8 mouse cellular contexts compared by ENCODE assay signal in the genomic region with DNA sequence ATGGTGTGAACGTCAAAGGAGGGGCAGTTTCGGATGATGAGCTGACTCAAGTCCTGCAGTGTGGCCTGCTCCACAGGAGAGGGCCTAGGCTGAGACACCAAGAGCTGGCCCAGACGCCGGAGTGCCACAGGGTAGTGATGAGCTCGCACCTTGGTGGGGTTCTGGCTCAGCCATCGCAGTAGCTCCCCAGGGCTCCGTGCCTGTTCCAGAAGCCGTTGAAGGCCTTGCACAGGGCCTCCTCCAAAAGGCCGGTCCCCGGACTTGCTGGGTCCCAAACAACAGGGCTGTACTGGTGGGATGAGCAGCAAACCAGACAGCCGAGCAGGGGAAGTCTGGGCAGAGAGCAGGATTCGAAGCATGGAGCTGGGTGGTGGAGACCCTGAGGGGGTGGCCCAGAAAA. TPM values are rescaled to one million over a fixed set of nuclear protein-coding genes. Genes with fewer than 3 reads are reported as not detected.
DNase-seq lines count a peak whose midpoint lies in the region; ATAC-seq and TF ChIP-seq lines count a peak whose summit lies in the region.

No protein-coding gene starts in this region.

- H3K4me1 ChIP-seq in heart, embryonic 12.5 days (replicated peaks), result peaks cover 22% of the 10 kb centered on the region
- H3K4me1 ChIP-seq in forebrain, postnatal 0 days (ENCODE audit: insufficient read depth), result peaks cover 16% of the 10 kb centered on the region

- peaks cover 54% of the 10 kb centered on the region for H3K36me3 ChIP-seq in heart, embryonic 12.5 days
- H3K36me3 ChIP-seq in forebrain, postnatal 0 days (ENCODE audit: insufficient read depth), result peaks cover 33% of the 10 kb centered on the region
- peaks cover 31% of the 10 kb centered on the region for H3K36me3 ChIP-seq in macrophage (ENCODE audit: inconsistent target)

- intact Hi-C loops in heart, postnatal 25 days (cut with DNase I), result loop anchor here (2.0 kb wide), 1 partner anchor 17 kb away; no protein-coding TSS in a partner anchor

- no peaks in the 10 kb centered on the region for H3K9me3 ChIP-seq in heart, embryonic 12.5 days (replicated peaks)
- no peaks in the 10 kb centered on the region for H3K9me3 ChIP-seq in forebrain, postnatal 0 days (ENCODE audit: low read length)

- H3K4me3 ChIP-seq in heart, embryonic 12.5 days, result peak overlapping the region; percentile 92
- peak overlapping the region; percentile 87; the same call in 1 of the 2 replicates for H3K4me3 ChIP-seq in forebrain, postnatal 0 days (ENCODE audit: low read depth, low read length)
- peak overlapping the region; percentile 50 for H3K4me3 ChIP-seq in macrophage (ENCODE audit: inconsistent target)

- peak overlapping the region; percentile 99 for H3K9ac ChIP-seq in heart, embryonic 12.5 days
- peak overlapping the region; percentile 98; the same call in 1 of the 2 replicates for H3K9ac ChIP-seq in forebrain, postnatal 0 days

- no peak for DNase-seq in heart, postnatal 25 days (ENCODE audit: low spot score)
- peak; percentile 30 for DNase-seq in MN1 (ENCODE audit: low spot score)
- no peak for DNase-seq in forebrain, postnatal 0 days
- DNase-seq in urinary bladder, adult 18-20 months (ENCODE audit: low spot score in 2 of 2), result no peak
- no peak for DNase-seq in right cerebral cortex, adult 2 months (ENCODE audit: low spot score in 2 of 2)
- DNase-seq in thymus, postnatal 25 days, result no peak

- WGBS in heart, embryonic 12.5 days, result 82% methylated on average over 12 of the region's 12 CpGs
- WGBS in forebrain, postnatal 0 days, result 83% methylated on average over 12 of the region's 12 CpGs
- WGBS in macrophage (ENCODE audit: missing documents), result 97% methylated on average over 12 of the region's 12 CpGs

- H3K79me2 ChIP-seq in macrophage (ENCODE audit: inconsistent target), result peaks cover 10% of the 10 kb centered on the region

- ATAC-seq in heart, embryonic 12.5 days (ENCODE audit: insufficient number of reproducible peaks, low FRiP score), result no peak
- ATAC-seq in forebrain, postnatal 0 days, result no peak

- H3K27ac ChIP-seq in heart, embryonic 12.5 days (ENCODE audit: poor library complexity, severe bottlenecking), result no peak overlapping the region; the same call in 1 of the 2 replicates
- no peak overlapping the region for H3K27ac ChIP-seq in forebrain, postnatal 0 days (ENCODE audit: low read depth, low read length)
- H3K27ac ChIP-seq in macrophage, result no peak overlapping the region

- peak overlapping the region; percentile 92 for H3K4me2 ChIP-seq in heart, embryonic 12.5 days
- H3K4me2 ChIP-seq in forebrain, postnatal 0 days (ENCODE audit: low read depth), result peak overlapping the region; percentile 97

- H3K27me3 ChIP-seq in heart, embryonic 12.5 days (replicated peaks), result no peaks in the 10 kb centered on the region
- H3K27me3 ChIP-seq in forebrain, postnatal 0 days (ENCODE audit: insufficient read depth, low read length), result no peaks in the 10 kb centered on the region

- TF ChIP-seq CTCF in forebrain, postnatal 0 days (IDR thresholded peaks at IDR 0.05; ENCODE audit: low read depth), result no peak

RNA-seq across cellular contexts. Expression of a gene that starts 1.2 kb away (rescaled TPM):
- polyA plus RNA-seq in heart, embryonic 12.5 days (2016; fragmentation: Nextera tagmentation; extraction: Ambion mirVana), result 172 and 175 TPM in 2 replicates
- total RNA-seq in heart, postnatal 25 days (2021), result 100 to 1,000 TPM; 275 to 314 TPM
- 87.0 and 132 TPM in 2 replicates for total RNA-seq in forebrain, postnatal 0 days (2014; rRNA removed)
- 88.7 and 91.9 TPM in 2 replicates for polyA plus RNA-seq in forebrain, postnatal 0 days (2015; fragmentation: Nextera tagmentation; extraction: Ambion mirVana)
- 100 to 1,000 TPM in 14 of 26 experiments, 10 to 100 TPM in 12; 50.0 to 163 (median 113) TPM for total RNA-seq in macrophage (2018; cell fraction: chromatin; rRNA removed)
- 10 to 100 TPM; 21.5 to 41.1 (median 31.1) TPM for total RNA-seq in macrophage (2018; cell fraction: cytosol; rRNA removed)
- 100 to 1,000 TPM in 4 of 26 experiments, 10 to 100 TPM in 22; 38.9 to 116 (median 73.8) TPM for total RNA-seq in macrophage (2018; cell fraction: nucleus; rRNA removed)
- 30.5 to 41.6 TPM (median 31.5 TPM) in 3 replicates for polyA plus RNA-seq in macrophage (2018)

RNA-seq across cellular contexts. Expression of a gene that starts 3.7 kb away (rescaled TPM):
- polyA plus RNA-seq in heart, embryonic 12.5 days (2016; fragmentation: Nextera tagmentation; extraction: Ambion mirVana), result 18.9 and 19.7 TPM in 2 replicates
- total RNA-seq in heart, postnatal 25 days (2021), result 10 to 100 TPM in 1 of 2 experiments, 1 to 10 TPM in 1; 9.1 to 12.0 TPM
- 34.3 and 47.2 TPM in 2 replicates for total RNA-seq in forebrain, postnatal 0 days (2014; rRNA removed)
- polyA plus RNA-seq in forebrain, postnatal 0 days (2015; fragmentation: Nextera tagmentation; extraction: Ambion mirVana), result 54.8 and 56.7 TPM in 2 replicates
- total RNA-seq in macrophage (2018; cell fraction: chromatin; rRNA removed), result 1 to 10 TPM in 12 of 26 experiments, under 1 TPM in 4, not detected in 10; 0.63 to 4.0 (median 1.4) TPM
- 10 to 100 TPM in 10 of 26 experiments, 1 to 10 TPM in 16; 3.9 to 13.7 (median 9.5) TPM for total RNA-seq in macrophage (2018; cell fraction: cytosol; rRNA removed)
- 1 to 10 TPM in 25 of 26 experiments, under 1 TPM in 1; 0.98 to 8.8 (median 3.9) TPM for total RNA-seq in macrophage (2018; cell fraction: nucleus; rRNA removed)
- 7.8 to 14.5 TPM (median 12.4 TPM) in 3 replicates for polyA plus RNA-seq in macrophage (2018)

RNA-seq across cellular contexts. Expression of a gene that starts 8.1 kb away (rescaled TPM):
- polyA plus RNA-seq in heart, embryonic 12.5 days (2016; fragmentation: Nextera tagmentation; extraction: Ambion mirVana), result 34.9 and 35.2 TPM in 2 replicates
- 10 to 100 TPM; 80.4 to 80.7 TPM for total RNA-seq in heart, postnatal 25 days (2021)
- total RNA-seq in forebrain, postnatal 0 days (2014; rRNA removed), result 270 and 296 TPM in 2 replicates
- polyA plus RNA-seq in forebrain, postnatal 0 days (2015; fragmentation: Nextera tagmentation; extraction: Ambion mirVana), result 136 and 140 TPM in 2 replicates
- 100 to 1,000 TPM in 5 of 26 experiments, 10 to 100 TPM in 21; 11.4 to 164 (median 72.2) TPM for total RNA-seq in macrophage (2018; cell fraction: chromatin; rRNA removed)
- total RNA-seq in macrophage (2018; cell fraction: cytosol; rRNA removed), result 10 to 100 TPM; 35.1 to 92.7 (median 58.6) TPM
- total RNA-seq in macrophage (2018; cell fraction: nucleus; rRNA removed), result 100 to 1,000 TPM in 4 of 26 experiments, 10 to 100 TPM in 22; 32.2 to 124 (median 62.0) TPM
- 54.8 to 72.0 TPM (median 61.6 TPM) in 3 replicates for polyA plus RNA-seq in macrophage (2018)

RNA-seq across cellular contexts. Expression of a gene that starts 20.3 kb away (rescaled TPM):
- polyA plus RNA-seq in heart, embryonic 12.5 days (2016; fragmentation: Nextera tagmentation; extraction: Ambion mirVana), result 31.1 and 39.4 TPM in 2 replicates
- 10 to 100 TPM; 29.7 to 31.3 TPM for total RNA-seq in heart, postnatal 25 days (2021)
- total RNA-seq in forebrain, postnatal 0 days (2014; rRNA removed), result 21.4 and 31.9 TPM in 2 replicates
- polyA plus RNA-seq in forebrain, postnatal 0 days (2015; fragmentation: Nextera tagmentation; extraction: Ambion mirVana), result 9.7 and 13.9 TPM in 2 replicates
- 100 to 1,000 TPM in 14 of 26 experiments, 10 to 100 TPM in 12; 39.0 to 197 (median 104) TPM for total RNA-seq in macrophage (2018; cell fraction: chromatin; rRNA removed)
- 10 to 100 TPM; 17.3 to 43.5 (median 30.9) TPM for total RNA-seq in macrophage (2018; cell fraction: cytosol; rRNA removed)
- 100 to 1,000 TPM in 4 of 26 experiments, 10 to 100 TPM in 22; 38.0 to 127 (median 68.2) TPM for total RNA-seq in macrophage (2018; cell fraction: nucleus; rRNA removed)
- 21.8 to 34.7 TPM (median 34.2 TPM) in 3 replicates for polyA plus RNA-seq in macrophage (2018)

RNA-seq across cellular contexts. Expression of a gene that starts 20.6 kb away (rescaled TPM):
- 32.0 and 35.9 TPM in 2 replicates for polyA plus RNA-seq in heart, embryonic 12.5 days (2016; fragmentation: Nextera tagmentation; extraction: Ambion mirVana)
- total RNA-seq in heart, postnatal 25 days (2021), result 10 to 100 TPM; 19.2 to 22.8 TPM
- 83.3 and 93.8 TPM in 2 replicates for total RNA-seq in forebrain, postnatal 0 days (2014; rRNA removed)
- 156 and 165 TPM in 2 replicates for polyA plus RNA-seq in forebrain, postnatal 0 days (2015; fragmentation: Nextera tagmentation; extraction: Ambion mirVana)
- total RNA-seq in macrophage (2018; cell fraction: chromatin; rRNA removed), result 10 to 100 TPM; 20.2 to 77.5 (median 50.6) TPM
- total RNA-seq in macrophage (2018; cell fraction: cytosol; rRNA removed), result 10 to 100 TPM; 12.6 to 17.8 (median 15.1) TPM
- total RNA-seq in macrophage (2018; cell fraction: nucleus; rRNA removed), result 10 to 100 TPM; 13.4 to 62.9 (median 39.9) TPM
- 15.2 to 21.5 TPM (median 20.5 TPM) in 3 replicates for polyA plus RNA-seq in macrophage (2018)
